Mouse (Mus musculus) neural tube, embryonic 14.5 days (tissue): ENCODE measurements at regions not wholly inside any gene's neighbourhood (a gene's known extent, or its start where the extent isn't known, plus 50 kb on each side); places are given as distances from the start of the nearest gene placed in this dataset.
"Not testable (repeated sequence)": the region's sequence is repeated elsewhere in the genome, so short reads cannot be mapped to it uniquely, and the experiment has no call there.

Experiments used
- ATAC-seq: fragments of 200-750 bp; cut with Nextera tagmentation; 2 replicates; pipeline ENCODE4 v1.8.0; 2017; ENCODE audit warnings: low read depth, mild to moderate bottlenecking, moderate TSS enrichment, moderate library complexity
- H3K27ac ChIP-seq: fragments of 300-500 bp; sonication (generic); 2 replicates; pipeline ENCODE4 v1.5.1; 2014; ENCODE audit warnings: low read depth, mild to moderate bottlenecking, control low read depth, low read length, moderate library complexity, mixed read lengths
- H3K27me3 ChIP-seq: fragments of 300-500 bp; sonication (generic); 2 replicates; pipeline ENCODE4 v1.6.1; 2014; ENCODE audit warnings: low read length; ENCODE audit not compliant: control insufficient read depth, insufficient read depth
- H3K36me3 ChIP-seq: fragments of 300-500 bp; sonication (generic); 2 replicates; pipeline ENCODE4 v1.6.1; 2014; ENCODE audit warnings: low read length, mixed read lengths; ENCODE audit not compliant: control insufficient read depth, insufficient read depth
- H3K4me1 ChIP-seq: fragments of 300-500 bp; sonication (generic); 2 replicates; pipeline ENCODE4 v1.6.1; 2014; ENCODE audit warnings: low read length; ENCODE audit not compliant: control insufficient read depth, insufficient read depth
- H3K4me2 ChIP-seq: fragments of 300-500 bp; sonication (generic); 2 replicates; pipeline ENCODE4 v1.6.1; 2014; ENCODE audit warnings: mild to moderate bottlenecking, low read depth, low read length, control low read depth
- H3K4me3 ChIP-seq: fragments of 300-500 bp; sonication (generic); 2 replicates; pipeline ENCODE4 v1.5.1; 2014; ENCODE audit warnings: low read depth, low read length, control low read depth, mixed read lengths
- H3K9ac ChIP-seq: fragments of 300-500 bp; sonication (generic); replicated peaks from 2 replicates; pipeline ENCODE4 v1.6.1; 2014; ENCODE audit warnings: low read depth, mild to moderate bottlenecking, control low read depth, low read length, mixed read lengths
- H3K9me3 ChIP-seq: fragments of 300-500 bp; sonication (generic); 2 replicates; pipeline ENCODE4 v1.6.1; 2016; ENCODE audit warnings: low read length; ENCODE audit not compliant: control insufficient read depth
- WGBS: fragments of 180-500 bp; shearing (Covaris S2); extraction: QIAGEN DNeasy Blood & Tissue Kit; methylation state at CpG from one replicate; pipeline ENCODE4 v1.1.7; 2014; 5-methylcytosine and 5-hydroxymethylcytosine counted together

- Histone ChIP-seq H3K4me2 (no peak overlapping the region), H3K27ac (no peak overlapping the region), H3K4me1 (no peaks in the 10 kb centered on the region), H3K9ac (no peak overlapping the region), H3K36me3 (no peaks in the 10 kb centered on the region), H3K4me3 (no peak overlapping the region), H3K9me3 (no peaks in the 10 kb centered on the region), H3K27me3 (no peaks in the 10 kb centered on the region)
- no peak for ATAC-seq
- WGBS = 51% methylated on average over 1 of the region's 1 CpGs
Observed at GRCm38 (mm10) chr13:4348890-4349289, 69.7 kb upstream of the Akr1c12 start.

GRCm38 (mm10) chr13:4350601-4351000, 71.4 kb upstream of the Akr1c12 start:
- Histone ChIP-seq H3K27ac (no peak overlapping the region), H3K4me1 (no peaks in the 10 kb centered on the region), H3K4me2 (no peak overlapping the region), H3K4me3 (no peak overlapping the region), H3K9me3 (no peaks in the 10 kb centered on the region), H3K27me3 (no peaks in the 10 kb centered on the region), H3K36me3 (no peaks in the 10 kb centered on the region), H3K9ac (no peak overlapping the region)
- ATAC-seq = no peak
- WGBS = 93% methylated on average over 3 of the region's 3 CpGs

- ATAC-seq, H3K36me3 ChIP-seq, H3K9me3 ChIP-seq, H3K27ac ChIP-seq, H3K27me3 ChIP-seq, H3K4me1 ChIP-seq, H3K9ac ChIP-seq, H3K4me3 ChIP-seq: not testable (repeated sequence)
- H3K4me2 ChIP-seq = peak overlapping the region; percentile 34; the same call in 1 of the 2 replicates
- WGBS = 20% methylated on average over 8 of the region's 8 CpGs
Observed at GRCm38 (mm10) chr13:4376654-4377053, 57.5 kb upstream of the Akr1c6 start.
